Mouse (Mus musculus): ENCODE results near the gene Ppp1r8. TPM values are rescaled to one million over a fixed set of nuclear protein-coding genes. Genes with fewer than 3 reads are reported as not detected.

Ppp1r8 gene
- polyA plus RNA-seq, 1 experiment from 2014 or later, result 42.9 TPM

Other genes starting within 250 kb of the Ppp1r8 start
- 21.1 and 22.4 TPM in 2 replicates for gene Eya3, start 204.2 kb downstream of the Ppp1r8 start, polyA plus RNA-seq (2015; fragmentation: Nextera tagmentation; extraction: Ambion mirVana)
- gene Xkr8, start 110.6 kb downstream of the Ppp1r8 start, polyA plus RNA-seq (2015; fragmentation: Nextera tagmentation; extraction: Ambion mirVana), result 2.8 and 2.9 TPM in 2 replicates
- 3.9 and 5.1 TPM in 2 replicates for gene Smpdl3b, start 85.9 kb downstream of the Ppp1r8 start, polyA plus RNA-seq (2015; fragmentation: Nextera tagmentation; extraction: Ambion mirVana)
- 68.6 and 72.8 TPM in 2 replicates for gene Rpa2, start 74.8 kb downstream of the Ppp1r8 start, polyA plus RNA-seq (2015; fragmentation: Nextera tagmentation; extraction: Ambion mirVana)
- gene Themis2, start 46.8 kb downstream of the Ppp1r8 start, polyA plus RNA-seq (2015; fragmentation: Nextera tagmentation; extraction: Ambion mirVana), result 1.2 and 1.9 TPM in 2 replicates
- 53.5 and 56.9 TPM in 2 replicates for gene Stx12, start 41.3 kb upstream of the Ppp1r8 start, polyA plus RNA-seq (2015; fragmentation: Nextera tagmentation; extraction: Ambion mirVana)
- 41.5 and 46.2 TPM in 2 replicates for gene Fam76a, start 79.4 kb upstream of the Ppp1r8 start, polyA plus RNA-seq (2015; fragmentation: Nextera tagmentation; extraction: Ambion mirVana)
- 0.70 and 1.4 TPM in 2 replicates for gene Fgr, start 130.9 kb upstream of the Ppp1r8 start, polyA plus RNA-seq (2015; fragmentation: Nextera tagmentation; extraction: Ambion mirVana)
- gene Ahdc1, start 168.1 kb upstream of the Ppp1r8 start, polyA plus RNA-seq (2015; fragmentation: Nextera tagmentation; extraction: Ambion mirVana), result 7.1 and 7.2 TPM in 2 replicates